Mouse (Mus musculus) urinary bladder, adult 2 months (tissue): ENCODE results near the gene Slc38a6. TPM values are rescaled to one million over a fixed set of nuclear protein-coding genes. Genes with fewer than 3 reads are reported as not detected.

Experiments used
- DNase-seq: peaks from one replicate; pipeline ENCODE4 v3.0.0; 2022; ENCODE audit warnings: low spot score
- polyA plus RNA-seq: library from polyadenylated mRNA; depleted of rRNA; stranded (reverse); fragments of >200 nt; gene quantifications from 2 replicates; pipeline ENCODE4 v1.2.3, GENCODE M21; 2012

Gene Slc38a6
- polyA plus RNA-seq, 1 experiment = 14.6 TPM

GRCm38 (mm10) chr12:73357311-73357710 lies 70.7 kb downstream of the Slc38a6 start:
- no peak for DNase-seq

DNA sequence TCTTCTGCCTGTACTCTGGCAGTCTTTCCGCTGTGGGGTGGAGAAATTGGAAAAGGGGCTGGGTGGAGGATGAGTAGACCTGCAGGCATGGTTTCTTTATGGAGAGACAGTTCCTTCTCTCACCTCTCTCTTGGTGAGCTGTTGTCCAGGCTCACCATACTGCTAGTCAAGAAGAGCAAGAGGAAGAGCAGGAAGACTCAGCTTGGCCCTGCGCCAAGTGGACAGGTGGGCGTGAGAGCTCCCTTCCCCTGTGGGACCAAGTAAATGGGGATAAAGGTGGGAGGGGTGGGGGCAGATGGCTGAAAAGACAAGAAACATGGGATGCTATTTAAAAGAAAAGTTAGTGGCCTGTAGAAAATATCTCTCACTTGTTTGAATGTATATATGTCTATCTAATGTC lies 71.2 kb downstream of the Slc38a6 start:
- DNase-seq = no peak

DNA sequence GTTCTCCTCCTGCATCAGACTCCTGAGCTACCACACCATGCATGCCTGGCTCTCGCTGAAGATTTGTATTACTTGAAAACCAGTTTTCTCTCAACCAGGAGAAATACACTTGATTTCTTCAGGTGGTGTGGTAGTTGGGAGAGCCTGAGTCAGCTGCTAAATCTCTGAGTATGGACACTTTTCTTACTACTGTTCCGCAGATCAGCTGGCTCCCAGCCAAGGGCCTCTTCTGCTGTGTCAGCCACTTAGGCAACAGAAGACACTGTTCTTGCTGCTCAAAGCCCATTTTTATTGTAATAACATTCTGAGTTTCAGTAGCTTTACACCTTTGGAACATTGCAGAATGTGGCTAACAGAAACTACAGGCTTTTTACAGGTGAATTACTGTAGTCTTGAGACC lies 72.1 kb downstream of the Slc38a6 start:
- no peak for DNase-seq

GRCm38 (mm10) chr12:73359520-73359919 lies 72.9 kb downstream of the Slc38a6 start:
- no peak for DNase-seq

DNA sequence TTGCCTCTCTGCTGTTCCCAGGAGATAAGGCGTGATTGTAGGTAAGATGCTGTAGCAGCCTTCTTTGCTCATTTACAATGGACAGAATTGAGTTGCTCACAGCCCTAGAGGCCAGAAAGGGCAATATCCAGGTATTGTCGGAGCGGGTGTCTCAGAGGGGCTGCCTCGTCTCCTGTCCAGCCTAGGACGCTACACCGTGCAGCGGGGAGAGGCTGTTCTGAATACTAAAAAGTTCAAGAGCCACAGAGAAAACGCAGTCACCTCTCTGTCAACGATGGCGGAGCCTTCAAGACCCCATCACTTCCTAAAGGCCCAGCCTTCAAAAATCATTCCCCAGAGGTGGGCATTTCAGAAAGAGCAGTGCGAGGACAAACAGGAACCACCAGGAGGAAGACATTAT lies 74.6 kb downstream of the Slc38a6 start:
- DNase-seq = no peak

DNA sequence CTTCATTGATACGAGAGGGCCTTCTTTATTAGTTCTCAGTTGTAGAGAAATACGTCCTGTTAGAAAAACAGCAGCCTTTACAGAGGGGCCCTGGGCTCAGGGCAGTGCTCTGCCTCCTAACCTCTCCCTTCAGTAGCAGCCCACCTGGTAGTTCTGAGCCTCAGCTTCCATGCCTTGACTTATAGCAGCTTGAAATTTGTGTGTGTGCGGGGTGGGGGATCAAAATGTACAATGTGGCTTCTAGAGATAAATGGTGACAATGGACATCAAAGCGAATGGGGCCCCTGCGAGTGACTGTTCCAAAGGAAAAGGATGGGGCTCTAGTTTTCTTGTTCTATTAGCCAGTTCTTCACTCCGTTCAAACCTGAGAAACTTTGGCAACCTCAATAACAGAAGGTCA lies 76.8 kb downstream of the Slc38a6 start:
- DNase-seq = no peak

DNA sequence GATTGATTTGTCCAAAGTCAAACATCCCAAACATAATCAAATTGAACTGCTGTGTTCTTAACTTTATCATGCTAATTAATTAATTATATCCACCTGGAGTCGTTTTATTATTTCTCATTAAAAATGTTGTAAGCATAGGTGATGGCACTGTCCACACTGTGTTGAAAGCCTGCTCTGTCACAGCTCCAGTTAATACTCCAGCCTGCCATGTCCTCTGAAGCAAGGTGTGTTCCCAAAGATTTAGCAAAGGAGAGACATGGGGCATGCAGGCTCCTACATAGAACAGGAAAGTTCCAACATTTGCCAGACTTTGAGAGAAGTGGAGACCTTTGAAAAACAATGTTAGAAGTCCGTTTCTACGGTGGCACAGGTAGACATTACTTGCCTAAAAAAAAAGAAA lies 77.4 kb downstream of the Slc38a6 start:
- no peak for DNase-seq

- no peak for DNase-seq
Measured at GRCm38 (mm10) chr12:73366581-73366980, 80.0 kb downstream of the Slc38a6 start.

GRCm38 (mm10) chr12:73367460-73368079 lies 81.0 kb downstream of the Slc38a6 start:
- no peak for DNase-seq

DNA sequence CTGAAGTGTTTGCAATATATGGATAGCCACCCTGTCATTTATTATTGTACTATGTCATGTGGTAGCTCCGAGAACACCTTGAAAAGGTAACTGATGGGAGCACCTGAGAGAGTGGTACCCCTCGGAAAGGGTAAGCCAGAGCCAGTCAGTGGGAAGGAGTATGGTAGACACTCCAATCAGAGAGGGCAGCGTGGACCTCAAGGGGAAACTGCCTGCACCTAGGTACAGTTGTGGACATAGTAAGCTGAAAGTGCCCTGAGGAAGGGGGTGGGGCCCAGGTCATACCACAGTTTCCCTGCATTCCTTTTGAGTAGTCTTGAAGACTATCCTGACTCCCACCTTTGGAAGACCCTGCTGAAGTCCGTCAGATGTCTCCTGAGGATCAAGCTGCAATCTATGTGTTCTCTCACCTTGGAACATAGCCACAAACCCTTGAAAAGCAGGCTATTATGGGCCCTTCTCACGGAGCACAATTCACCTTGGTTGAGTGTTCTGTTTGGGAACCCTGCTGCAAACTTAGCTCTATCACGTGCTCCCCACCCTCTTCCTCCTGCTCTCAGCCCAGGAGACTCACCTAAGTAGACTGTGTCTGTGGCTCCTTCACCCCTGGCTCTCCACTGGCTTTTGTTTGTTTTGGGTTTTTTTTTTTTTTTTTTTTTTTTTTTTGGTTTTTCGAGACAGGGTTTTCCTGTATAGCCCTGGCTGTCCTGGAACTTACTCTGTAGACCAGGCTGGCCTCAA lies 82.5 kb downstream of the Slc38a6 start:
- no peak for DNase-seq

DNA sequence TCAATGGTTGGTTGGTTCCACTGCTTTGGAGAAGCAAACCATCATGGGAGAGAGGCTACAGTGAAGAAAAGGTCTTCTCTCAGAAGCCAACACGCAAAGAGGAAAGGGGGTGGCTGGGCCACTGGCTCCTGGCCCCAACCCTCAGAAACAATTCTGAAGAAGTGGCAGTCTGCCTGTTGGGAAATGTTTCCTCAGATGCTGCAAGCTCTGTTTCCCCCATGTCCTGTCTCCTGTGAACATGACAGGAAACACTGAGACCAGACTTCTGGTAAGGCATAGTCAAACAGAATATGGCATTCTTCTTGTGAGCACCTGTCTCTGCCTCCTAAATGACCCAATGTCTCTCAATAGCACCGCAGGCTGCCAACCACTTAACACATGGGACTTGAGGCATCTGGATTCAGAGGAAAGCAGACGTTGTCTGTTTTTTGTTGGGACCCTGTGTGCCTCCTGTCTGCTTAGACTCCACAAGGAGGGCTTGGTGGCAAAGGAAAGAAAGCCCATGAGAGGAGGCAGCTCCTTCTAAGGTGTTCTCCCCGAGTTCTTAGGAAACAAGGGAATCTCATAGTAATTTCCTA lies 83.9 kb downstream of the Slc38a6 start:
- DNase-seq = no peak

DNA sequence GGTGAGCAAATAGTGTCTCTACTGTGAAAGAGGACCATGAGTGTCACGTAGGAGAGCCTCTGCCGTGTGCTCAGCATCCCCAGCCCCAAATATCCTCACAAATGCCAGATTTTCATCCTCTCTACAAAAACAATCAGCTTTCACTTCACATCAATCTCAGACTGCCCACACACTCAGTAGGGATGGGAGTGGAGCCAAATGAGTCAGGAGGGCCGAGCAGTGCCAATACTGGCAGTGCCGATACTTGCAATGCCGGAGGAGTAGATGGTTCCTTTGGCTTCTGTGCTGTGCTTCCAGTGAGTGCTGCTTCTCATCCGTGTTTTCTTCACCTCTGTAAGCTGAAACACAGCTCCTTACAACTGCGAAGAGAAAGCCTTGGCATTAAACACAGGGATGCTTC lies 84.6 kb downstream of the Slc38a6 start:
- no peak for DNase-seq

GRCm38 (mm10) chr12:73378026-73378425 lies 91.4 kb downstream of the Slc38a6 start:
- DNase-seq = no peak

GRCm38 (mm10) chr12:73378724-73379355 lies 92.3 kb downstream of the Slc38a6 start:
- DNase-seq = no peak

DNA sequence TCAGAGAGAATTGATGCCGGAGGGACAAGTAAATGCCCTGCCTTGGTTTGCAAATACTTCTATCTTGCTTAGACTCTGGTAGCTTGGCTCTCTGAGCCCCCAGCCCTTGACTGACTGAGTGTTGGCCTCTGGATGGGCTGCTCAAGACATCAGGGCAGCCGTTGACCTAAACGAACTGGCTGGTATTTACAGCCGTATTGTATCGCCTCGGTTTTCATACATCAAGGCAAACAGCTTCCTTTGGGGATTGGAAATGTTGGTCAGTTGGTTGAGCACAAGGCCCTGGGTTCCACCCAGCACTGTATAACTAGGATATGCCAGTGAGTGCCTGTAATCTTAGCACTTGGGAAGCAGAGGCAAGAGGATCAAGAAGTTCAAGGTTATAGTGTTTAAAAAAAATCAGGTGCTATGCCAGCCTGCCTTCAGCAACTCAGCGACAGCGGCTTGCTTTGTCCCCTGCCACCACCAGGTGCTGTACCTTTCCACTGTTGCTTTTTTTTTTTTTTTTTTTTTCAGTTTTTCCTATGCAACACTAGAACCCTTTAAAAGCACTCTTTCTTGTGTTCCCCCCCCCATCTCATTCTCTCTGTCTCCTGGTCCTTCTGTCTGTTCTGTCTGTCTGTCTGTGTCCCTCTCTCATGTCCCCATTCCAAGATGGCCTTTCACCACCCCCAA lies 94.2 kb downstream of the Slc38a6 start:
- DNase-seq = no peak

- no peak for DNase-seq
Measured at GRCm38 (mm10) chr12:73381452-73381851, 94.9 kb downstream of the Slc38a6 start.

GRCm38 (mm10) chr12:73382290-73383178 lies 96.0 kb downstream of the Slc38a6 start:
- no peak for DNase-seq

GRCm38 (mm10) chr12:73383179-73383510 lies 96.6 kb downstream of the Slc38a6 start:
- no peak for DNase-seq

- no peak for DNase-seq
Measured at GRCm38 (mm10) chr12:73383861-73384260, 97.3 kb downstream of the Slc38a6 start.

- DNase-seq = no peak
Measured at GRCm38 (mm10) chr12:73384747-73385146, 98.2 kb downstream of the Slc38a6 start.

- DNase-seq = no peak
Measured at GRCm38 (mm10) chr12:73392507-73392906, 105.9 kb downstream of the Slc38a6 start.
